Mouse (Mus musculus) midbrain, embryonic 16.5 days (tissue): Measurements from ENCODE around the gene Ss18l2. TPM values are rescaled to one million over a fixed set of nuclear protein-coding genes. Genes with fewer than 3 reads are reported as not detected.

Experiments
- ATAC-seq: fragments of 200-750 bp; cut with Nextera tagmentation; 2 replicates; pipeline ENCODE4 v1.8.0; 2017; ENCODE audit warnings: moderate TSS enrichment
- H3K27ac ChIP-seq: fragments of 300-500 bp; sonication (generic); 2 replicates; pipeline ENCODE4 v1.5.1; 2014; ENCODE audit warnings: mild to moderate bottlenecking, low read length, mixed read lengths
- H3K27me3 ChIP-seq: fragments of 300-500 bp; sonication (generic); 2 replicates; pipeline ENCODE4 v1.6.1; 2014; ENCODE audit warnings: low read depth, low read length, mixed read lengths; ENCODE audit not compliant: control insufficient read depth, insufficient read depth
- H3K36me3 ChIP-seq: fragments of 300-500 bp; sonication (generic); 2 replicates; pipeline ENCODE4 v1.6.1; 2014; ENCODE audit warnings: mild to moderate bottlenecking, low read length, moderate library complexity, mixed read lengths; ENCODE audit not compliant: control insufficient read depth, insufficient read depth
- H3K4me1 ChIP-seq: fragments of 300-500 bp; sonication (generic); 2 replicates; pipeline ENCODE4 v1.6.1; 2014; ENCODE audit warnings: mild to moderate bottlenecking, low read length, mixed read lengths; ENCODE audit not compliant: control insufficient read depth, insufficient read depth
- H3K4me2 ChIP-seq: fragments of 300-500 bp; sonication (generic); 2 replicates; pipeline ENCODE4 v1.6.1; 2014; ENCODE audit warnings: mild to moderate bottlenecking, low read length, mixed read lengths
- H3K4me3 ChIP-seq: fragments of 300-500 bp; sonication (generic); 2 replicates; pipeline ENCODE4 v1.5.1; 2014; ENCODE audit warnings: low read depth, mild to moderate bottlenecking, low read length, moderate library complexity, mixed read lengths
- H3K9ac ChIP-seq: fragments of 300-500 bp; sonication (generic); 2 replicates; pipeline ENCODE4 v1.6.1; 2014; ENCODE audit warnings: low read depth, low read length, mixed read lengths
- H3K9me3 ChIP-seq: fragments of 300-500 bp; sonication (generic); replicated peaks from 2 replicates; pipeline ENCODE4 v1.6.1; 2014; ENCODE audit warnings: mild to moderate bottlenecking, low read length, mixed read lengths; ENCODE audit not compliant: control insufficient read depth, poor library complexity, severe bottlenecking
- WGBS: fragments of 180-500 bp; shearing (Covaris S2); extraction: QIAGEN DNeasy Blood & Tissue Kit; methylation state at CpG from one replicate; pipeline ENCODE4 v1.1.7; 2014; 5-methylcytosine and 5-hydroxymethylcytosine counted together
- polyA plus RNA-seq: library from polyadenylated mRNA; unstranded; fragments of >200 nt; fragmentation: Nextera tagmentation; extraction: Ambion mirVana; gene quantifications from 2 replicates; pipeline ENCODE4 v1.2.1, GENCODE M21; 2015

Ss18l2 gene
- polyA plus RNA-seq: 143 and 157 TPM in 2 replicates

GRCm38 (mm10) chr9:121709898-121710583 lies at the start of gene Ss18l2:
Gene Ss18l2 (plus strand): TSS chr9:121710329.
- peak within 1 kb of the TSS; percentile 89 for H3K9ac ChIP-seq

GRCm38 (mm10) chr9:121663467-121663866 lies 46.7 kb upstream of the Ss18l2 start:
- H3K4me1 ChIP-seq: no peaks in the 10 kb centered on the region
- 82% methylated on average over 6 of the region's 6 CpGs for WGBS
- no peak overlapping the region for H3K4me3 ChIP-seq
- no peak for ATAC-seq
- H3K27me3 ChIP-seq: peaks cover under 1% of the 10 kb centered on the region
- no peaks in the 10 kb centered on the region for H3K36me3 ChIP-seq
- H3K9ac ChIP-seq: no peak overlapping the region
- H3K4me2 ChIP-seq: no peak overlapping the region
- H3K9me3 ChIP-seq: no peaks in the 10 kb centered on the region
- no peak overlapping the region for H3K27ac ChIP-seq

More at GRCm38 (mm10) chr9:121709898-121710583, at the start of gene Ss18l2:
- Histone ChIP-seq H3K27ac (peak within 1 kb of the TSS; percentile 94), H3K9me3 (no peaks in the 10 kb centered on the region), H3K36me3 (no peaks in the 10 kb centered on the region), H3K27me3 (no peaks in the 10 kb centered on the region), H3K4me2 (peak within 1 kb of the TSS; percentile 84), H3K4me1 (peaks cover 22% of the 10 kb centered on the region), H3K4me3 (peak within 1 kb of the TSS; percentile 82)
- WGBS: 5% methylated on average over 37 of the region's 37 CpGs
- ATAC-seq: peak; percentile 95

GRCm38 (mm10) chr9:121664104-121664503 lies 46.0 kb upstream of the Ss18l2 start:
- Histone ChIP-seq H3K9ac (no peak overlapping the region), H3K27me3 (peaks cover 3% of the 10 kb centered on the region), H3K4me3 (no peak overlapping the region), H3K4me1 (no peaks in the 10 kb centered on the region), H3K36me3 (no peaks in the 10 kb centered on the region), H3K9me3 (no peaks in the 10 kb centered on the region), H3K4me2 (no peak overlapping the region), H3K27ac (no peak overlapping the region)
- whole genome bisulfite sequencing: 86% methylated on average over 5 of the region's 5 CpGs
- no peak for ATAC-seq

- no peaks in the 10 kb centered on the region for H3K36me3 ChIP-seq
- no peak overlapping the region for H3K4me3 ChIP-seq
- H3K9me3 ChIP-seq: no peaks in the 10 kb centered on the region
- peaks cover 6% of the 10 kb centered on the region for H3K4me1 ChIP-seq
- ATAC-seq: no peak
- no peak overlapping the region for H3K4me2 ChIP-seq
- H3K27ac ChIP-seq: no peak overlapping the region
- no peak overlapping the region for H3K9ac ChIP-seq
- H3K27me3 ChIP-seq: peaks cover 3% of the 10 kb centered on the region
- 70% methylated on average over 16 of the region's 16 CpGs for WGBS
Measured at GRCm38 (mm10) chr9:121666957-121667630, 43.0 kb upstream of the Ss18l2 start.

GRCm38 (mm10) chr9:121667822-121668221 lies 42.3 kb upstream of the Ss18l2 start:
- WGBS: 60% methylated on average over 11 of the region's 11 CpGs
- Histone ChIP-seq H3K4me1 (peaks cover 6% of the 10 kb centered on the region), H3K4me2 (no peak overlapping the region), H3K9me3 (no peaks in the 10 kb centered on the region), H3K27ac (no peak overlapping the region), H3K9ac (no peak overlapping the region), H3K36me3 (no peaks in the 10 kb centered on the region), H3K27me3 (peaks cover 3% of the 10 kb centered on the region), H3K4me3 (no peak overlapping the region)
- no peak for ATAC-seq

GRCm38 (mm10) chr9:121669348-121669791 lies 40.8 kb upstream of the Ss18l2 start:
- Histone ChIP-seq H3K4me3 (peak overlapping the region; percentile 47), H3K9ac (peak overlapping the region; percentile 68), H3K36me3 (no peaks in the 10 kb centered on the region), H3K27ac (no peak overlapping the region), H3K4me1 (peaks cover 6% of the 10 kb centered on the region), H3K4me2 (peak overlapping the region; percentile 84), H3K27me3 (peaks cover 3% of the 10 kb centered on the region), H3K9me3 (no peaks in the 10 kb centered on the region)
- WGBS: under 1% methylated on average over 28 of the region's 28 CpGs
- peak; percentile 72 for ATAC-seq

GRCm38 (mm10) chr9:121671300-121671699 lies 38.8 kb upstream of the Ss18l2 start:
- Histone ChIP-seq H3K36me3 (no peaks in the 10 kb centered on the region), H3K4me2 (no peak overlapping the region), H3K27me3 (peaks cover 3% of the 10 kb centered on the region), H3K4me3 (no peak overlapping the region), H3K9ac (no peak overlapping the region), H3K27ac (no peak overlapping the region), H3K4me1 (peaks cover 6% of the 10 kb centered on the region), H3K9me3 (no peaks in the 10 kb centered on the region)
- WGBS: 18% methylated on average over 7 of the region's 7 CpGs
- ATAC-seq: no peak; the same call in 1 of the 2 replicates

GRCm38 (mm10) chr9:121672311-121672710 lies 37.8 kb upstream of the Ss18l2 start:
- Histone ChIP-seq H3K4me1 (peaks cover 6% of the 10 kb centered on the region), H3K27ac (no peak overlapping the region), H3K9me3 (no peaks in the 10 kb centered on the region), H3K36me3 (no peaks in the 10 kb centered on the region), H3K4me3 (no peak overlapping the region), H3K9ac (no peak overlapping the region), H3K27me3 (peaks cover 3% of the 10 kb centered on the region), H3K4me2 (no peak overlapping the region)
- ATAC-seq: no peak
- WGBS: 77% methylated on average over 5 of the region's 5 CpGs

- Histone ChIP-seq H3K27ac (no peak overlapping the region), H3K9me3 (no peaks in the 10 kb centered on the region), H3K4me3 (no peak overlapping the region), H3K36me3 (no peaks in the 10 kb centered on the region), H3K4me1 (peaks cover 6% of the 10 kb centered on the region), H3K27me3 (no peaks in the 10 kb centered on the region; the same call in 1 of the 2 replicates), H3K9ac (no peak overlapping the region), H3K4me2 (no peak overlapping the region)
- ATAC-seq: no peak
- WGBS: 84% methylated on average over 5 of the region's 5 CpGs
Measured at GRCm38 (mm10) chr9:121673716-121674115, 36.4 kb upstream of the Ss18l2 start.
